Mouse (Mus musculus) CH12.LX (cell line): ENCODE measurements around the gene Ptprcap. TPM values are rescaled to one million over a fixed set of nuclear protein-coding genes. Genes with fewer than 3 reads are reported as not detected.

Experiments
- DNase-seq: peaks from one replicate; pipeline ENCODE4 v3.0.0-alpha.2; 2013; ENCODE audit errors: extremely low read depth
- H3K27ac ChIP-seq: 2 replicates; pipeline ENCODE4 v1.5.1; 2012; ENCODE audit warnings: low read depth, mild to moderate bottlenecking, control low read depth, moderate library complexity; ENCODE audit not compliant: insufficient read depth
- H3K27me3 ChIP-seq: replicated peaks from 2 replicates; pipeline ENCODE3; 2012; ENCODE audit warnings: inconsistent platforms
- H3K36me3 ChIP-seq, 2 experiments: replicated peaks in 1 of 2; 2 replicates each; pipeline versions ENCODE3 to v1.6.1; 2012; ENCODE audit warnings: inconsistent platforms in 1 of 2, low read length in 1 of 2, mild to moderate bottlenecking in 1 of 2, mixed read lengths in 1 of 2, moderate library complexity in 1 of 2; ENCODE audit not compliant: control insufficient read depth in 1 of 2, insufficient read depth in 1 of 2
- H3K4me1 ChIP-seq, 2 experiments: 2 replicates each; pipeline ENCODE4 v1.6.1; 2012; ENCODE audit warnings: inconsistent platforms in 1 of 2, moderate library complexity in 1 of 2; ENCODE audit not compliant: insufficient read depth in 2 of 2, control insufficient read depth in 1 of 2
- H3K4me2 ChIP-seq: 2 replicates; pipeline ENCODE4 v1.6.1; 2012; ENCODE audit warnings: low read depth, mild to moderate bottlenecking, control low read depth; ENCODE audit not compliant: poor library complexity, insufficient read depth, severe bottlenecking
- H3K4me3 ChIP-seq, 3 experiments: fragments of 150-350 bp in 1 of 3; sonication (generic) in 1 of 3; replicated peaks in 1 of 3; 2 replicates each; pipeline versions ENCODE3 to v1.5.1; 2011 to 2012; ENCODE audit warnings: low read depth in 2 of 3, low read length in 2 of 3, mild to moderate bottlenecking in 2 of 3, moderate library complexity in 2 of 3, control low read depth in 1 of 3, improper control_type of control experiment in 1 of 3, inconsistent platforms in 1 of 3, mixed read lengths in 1 of 3; ENCODE audit not compliant: poor library complexity in 1 of 3
- H3K79me2 ChIP-seq: replicated peaks from 2 replicates; pipeline ENCODE4 v1.6.1; 2012; ENCODE audit warnings: mild to moderate bottlenecking, moderate library complexity; ENCODE audit not compliant: control insufficient read depth, poor library complexity, insufficient read depth, severe bottlenecking; ENCODE audit errors: extremely low read depth
- H3K9ac ChIP-seq: 2 replicates; pipeline ENCODE4 v1.6.1; 2012; ENCODE audit warnings: low read depth, mild to moderate bottlenecking, control low read depth, moderate library complexity; ENCODE audit not compliant: insufficient read depth
- H3K9me3 ChIP-seq: replicated peaks from 2 replicates; pipeline ENCODE3; 2012; ENCODE audit warnings: low read length, inconsistent platforms, mixed read lengths
- E2F4 ChIP-seq: IDR thresholded peaks from 2 replicates; pipeline ENCODE4 v1.6.1; 2011; ENCODE audit warnings: low read depth, low read length, improper control_type of control experiment; ENCODE audit not compliant: insufficient replicate concordance
- EP300 ChIP-seq: IDR thresholded peaks from 2 replicates; pipeline ENCODE4 v1.6.1; 2011; ENCODE audit warnings: low read length, improper control_type of control experiment
- GABPA ChIP-seq: IDR thresholded peaks from 2 replicates; pipeline ENCODE4 v1.6.1; 2012; ENCODE audit warnings: low read depth, low read length, improper control_type of control experiment, inconsistent platforms; ENCODE audit not compliant: insufficient replicate concordance
- JUN ChIP-seq: IDR thresholded peaks from 2 replicates; pipeline ENCODE4 v1.6.1; 2011; ENCODE audit warnings: low read depth, mild to moderate bottlenecking, low read length, improper control_type of control experiment, moderate library complexity; ENCODE audit not compliant: insufficient read depth
- JUND ChIP-seq: conservative IDR thresholded peaks from 2 replicates; pipeline ENCODE4 v1.6.1; 2011; ENCODE audit warnings: low read depth, low read length, improper control_type of control experiment
- KAT2A ChIP-seq: IDR thresholded peaks from 2 replicates; pipeline ENCODE4 v1.6.1; 2012; ENCODE audit warnings: low read length, improper control_type of control experiment, inconsistent platforms; ENCODE audit not compliant: insufficient replicate concordance
- MAX ChIP-seq: IDR thresholded peaks from 2 replicates; pipeline ENCODE4 v1.6.1; 2011; ENCODE audit warnings: low read length, improper control_type of control experiment
- MAZ ChIP-seq: IDR thresholded peaks from 2 replicates; pipeline ENCODE4 v1.6.1; 2012; ENCODE audit warnings: low read depth, mild to moderate bottlenecking, inconsistent platforms, low read length, improper control_type of control experiment, moderate library complexity
- MEF2A ChIP-seq: IDR thresholded peaks from 2 replicates; pipeline ENCODE4 v1.6.1; 2014; ENCODE audit warnings: low read depth, mild to moderate bottlenecking, inconsistent platforms, low read length, improper control_type of control experiment, borderline replicate concordance
- MXI1 ChIP-seq: IDR thresholded peaks from 2 replicates; pipeline ENCODE4 v1.6.1; 2011; ENCODE audit warnings: mild to moderate bottlenecking, low read depth, low read length, improper control_type of control experiment
- NELFE ChIP-seq: IDR thresholded peaks from 2 replicates; pipeline ENCODE4 v1.6.1; 2011; ENCODE audit warnings: low read depth, low read length, improper control_type of control experiment
- PAX5 ChIP-seq: IDR thresholded peaks from 2 replicates; pipeline ENCODE4 v1.6.1; 2012; ENCODE audit warnings: low read length, inconsistent platforms, mixed read lengths
- POLR2A ChIP-seq: IDR thresholded peaks from 2 replicates; pipeline ENCODE4 v1.6.1; 2011; ENCODE audit warnings: low read depth, mild to moderate bottlenecking, improper control_type of control experiment, low read length
- SMC3 ChIP-seq: IDR thresholded peaks from 2 replicates; pipeline ENCODE4 v1.6.1; 2011; ENCODE audit warnings: low read depth, low read length, improper control_type of control experiment
- USF1 ChIP-seq: IDR thresholded peaks from 2 replicates; pipeline ENCODE4 v1.6.1; 2014; ENCODE audit warnings: low read depth, mild to moderate bottlenecking, inconsistent platforms, low read length, improper control_type of control experiment
- ZC3H11A ChIP-seq: IDR thresholded peaks from 2 replicates; pipeline ENCODE4 v1.6.1; 2012; ENCODE audit warnings: low read depth, mild to moderate bottlenecking, inconsistent platforms, low read length, improper control_type of control experiment
- ZMIZ1 ChIP-seq: IDR thresholded peaks from 2 replicates; pipeline ENCODE4 v1.6.1; 2012; ENCODE audit warnings: low read depth, mild to moderate bottlenecking, inconsistent platforms, low read length, improper control_type of control experiment
- dilution Hi-C: fragments of 300-500 bp; cut with MboI; formaldehyde crosslinking; loops from 2 replicates; pipeline ENCODE4 v1.14.3; 2020; ENCODE audit warnings: low sequenced_read_pairs; ENCODE audit not compliant: extremely low pct_unique_long_range_greater_than_20kb, extremely low pct_ligation_motif_present
- in situ Hi-C: fragments of 300-500 bp; cut with MboI; formaldehyde crosslinking; loops from 3 replicates; pipeline ENCODE4 v1.14.3; 2019; ENCODE audit warnings: low sequenced_read_pairs, low pct_ligation_motif_present, low pct_unique_long_range_greater_than_20kb, mixed read lengths
- polyA plus RNA-seq: library from polyadenylated mRNA; unstranded; fragments of >175 nt; gene quantifications from 2 replicates; pipeline ENCODE4 v1.2.1, GENCODE M21; 2012; ENCODE audit warnings: low read depth; ENCODE audit not compliant: insufficient read length
- total RNA-seq, 2 experiments: library from RNA; depleted of rRNA; stranded (reverse); fragments of 300-350 nt in 1 of 2; fragments of >200 nt in 1 of 2; gene quantifications; 2 replicates each; pipeline ENCODE4 v1.2.3; 2012 to 2014

The Ptprcap gene
- total and polyA plus RNA-seq, 3 experiments: 343 to 447 (median 438) TPM

DNA sequence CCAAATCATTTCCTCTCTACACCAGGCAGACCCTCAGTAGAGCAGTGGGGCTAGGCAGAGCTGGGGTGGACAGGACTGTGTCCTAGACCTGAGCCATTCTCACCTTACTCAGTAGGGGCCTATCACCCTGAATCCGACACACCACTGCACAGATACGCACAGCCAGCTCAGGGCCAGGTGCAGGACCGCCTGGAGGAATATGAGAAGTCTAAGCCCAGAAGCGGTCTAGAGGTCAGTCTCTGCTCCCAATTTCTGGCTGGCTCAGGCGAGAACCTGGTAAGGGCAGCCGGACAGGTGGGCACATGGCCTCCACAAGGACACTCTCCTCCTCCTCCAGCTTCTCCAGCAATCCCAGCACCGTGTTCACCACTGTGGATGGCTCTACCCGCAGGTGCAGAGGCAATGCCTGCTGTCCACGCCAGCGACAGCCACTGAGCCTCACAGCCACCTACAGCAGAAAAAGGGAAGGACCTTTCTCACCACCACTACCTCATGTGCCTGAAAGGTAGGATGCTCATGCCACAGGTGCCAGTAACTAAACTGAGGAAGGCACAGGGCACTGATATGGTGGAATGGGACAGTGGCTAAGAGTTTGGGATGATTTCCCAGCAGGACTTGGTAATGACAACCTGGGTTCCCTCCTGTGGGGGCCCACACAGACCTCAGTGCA, 17.5 kb downstream of the Ptprcap start:
- peaks cover 11 to 45% of the 10 kb centered on the region in 2 experiments for H3K4me1 ChIP-seq
- in situ Hi-C loops (no loop called here), dilution Hi-C loops (no loop called here)
- peaks cover 2% of the 10 kb centered on the region for H3K9me3 ChIP-seq
- H3K27me3 ChIP-seq: no peaks in the 10 kb centered on the region
- H3K79me2 ChIP-seq: no peaks in the 10 kb centered on the region
- DNase-seq: no peak
- H3K4me3 ChIP-seq: no peak overlapping the region
- no peak overlapping the region for H3K4me2 ChIP-seq
- no peak overlapping the region for H3K27ac ChIP-seq
- H3K36me3 ChIP-seq: peaks cover 0 to 36% of the 10 kb centered on the region in 2 experiments
- H3K9ac ChIP-seq: no peak overlapping the region
- TF ChIP-seq MAZ (no peak), MXI1 (no peak), PAX5 (no peak), EP300 (no peak), SMC3 (no peak), JUND (no peak), NELFE (no peak)

GRCm38 (mm10) chr19:4171393-4172290, 18.2 kb downstream of the Ptprcap start:
- Histone ChIP-seq H3K27ac (no peak overlapping the region), H3K36me3 (peaks cover 0 to 34% of the 10 kb centered on the region in 2 experiments), H3K4me1 (peaks cover 11 to 45% of the 10 kb centered on the region in 2 experiments), H3K4me3 (no peak overlapping the region), H3K9me3 (peaks cover 2% of the 10 kb centered on the region), H3K27me3 (no peaks in the 10 kb centered on the region), H3K4me2 (no peak overlapping the region), H3K79me2 (no peaks in the 10 kb centered on the region), H3K9ac (no peak overlapping the region)
- DNase-seq: no peak
- dilution Hi-C loops (no loop called here), in situ Hi-C loops (no loop called here)
- TF ChIP-seq MAZ (no peak), USF1 (no peak), ZMIZ1 (no peak), KAT2A (no peak), POLR2A (no peak), GABPA (no peak), MXI1 (no peak), ZC3H11A (no peak), JUN (no peak), MAX (no peak), EP300 (no peak), E2F4 (no peak), SMC3 (no peak), MEF2A (no peak)
